Mouse (Mus musculus): Measurements from ENCODE around the gene Bloc1s6. TPM values are rescaled to one million over a fixed set of nuclear protein-coding genes. Genes with fewer than 3 reads are reported as not detected.
A peak's percentile ranks its signal among the peaks of the same experiment; 100 is the strongest.

The Bloc1s6 gene
- total RNA-seq (2021), result 10 to 100 TPM; 22.0 to 30.6 TPM
- long read RNA-seq, experiment 1, transcript Bloc1s6-201 (5 exons, 3,484 nt), result major isoform, 28 of 31 reads
- long read RNA-seq, experiment 1, partial matches to known transcripts, result 0 of 31 reads
- long read RNA-seq, experiment 1, other reads (novel, unspliced or antisense), result 2 of 31 reads
- long read RNA-seq, experiment 2, transcript Bloc1s6-201 (5 exons, 3,484 nt), result major isoform, 79 of 92 reads
- long read RNA-seq, experiment 2, transcript Bloc1s6-206 (5 exons, 2,088 nt), result minor isoform, 5 of 92 reads
- long read RNA-seq, experiment 2, partial matches to known transcripts, result 6 of 92 reads
- long read RNA-seq, experiment 2, other reads (novel, unspliced or antisense), result 2 of 92 reads

DNA sequence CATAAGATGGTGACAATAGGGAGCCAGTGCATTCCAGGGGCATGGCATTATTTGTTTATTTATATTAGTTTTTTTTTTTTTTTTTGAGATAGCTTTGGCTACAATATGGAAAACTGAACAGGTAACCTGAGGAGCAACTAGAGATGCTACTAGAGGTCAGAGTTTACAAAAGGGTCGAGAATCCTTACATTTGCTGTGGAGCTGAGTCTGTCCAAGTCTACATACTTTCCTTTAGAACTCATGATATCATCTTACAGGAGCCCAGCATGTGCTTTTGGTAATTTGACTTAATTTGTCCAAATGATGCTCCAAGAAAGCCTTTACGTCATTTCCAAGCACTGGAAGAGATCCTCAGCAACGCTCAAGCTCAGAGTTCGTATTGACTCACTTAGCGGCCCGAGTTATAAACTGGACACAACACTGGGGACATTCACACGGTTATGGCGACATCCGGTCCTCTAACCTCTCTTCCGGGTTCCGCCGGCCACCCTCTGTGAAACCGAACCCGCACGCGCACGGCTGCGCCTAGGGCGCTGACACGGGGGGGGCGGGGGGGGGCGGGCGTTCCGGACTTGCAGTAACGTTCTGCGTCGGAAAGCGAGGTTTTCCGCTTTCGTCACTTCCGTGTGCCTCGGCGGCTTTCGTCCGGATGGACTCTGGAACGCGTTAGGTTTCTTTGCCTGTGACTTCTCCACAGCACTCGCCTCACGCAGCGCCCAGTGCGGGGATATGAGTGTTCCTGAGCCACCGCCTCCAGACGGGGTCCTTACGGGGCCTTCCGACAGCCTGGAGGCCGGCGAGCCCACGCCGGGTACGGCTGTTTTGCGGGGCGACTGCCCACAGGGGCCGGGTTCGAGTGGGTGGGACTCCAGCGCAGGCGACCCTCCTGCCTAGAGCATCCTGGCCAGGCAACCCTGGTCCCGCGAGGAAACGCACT lies at the start of gene Bloc1s6:
Gene Bloc1s6 (plus strand): TSS at position 610 of the 937 bp plus-strand sequence.
- DNase-seq (ENCODE audit: low spot score in 2 of 2), result peak; percentile 78 to 83

DNA sequence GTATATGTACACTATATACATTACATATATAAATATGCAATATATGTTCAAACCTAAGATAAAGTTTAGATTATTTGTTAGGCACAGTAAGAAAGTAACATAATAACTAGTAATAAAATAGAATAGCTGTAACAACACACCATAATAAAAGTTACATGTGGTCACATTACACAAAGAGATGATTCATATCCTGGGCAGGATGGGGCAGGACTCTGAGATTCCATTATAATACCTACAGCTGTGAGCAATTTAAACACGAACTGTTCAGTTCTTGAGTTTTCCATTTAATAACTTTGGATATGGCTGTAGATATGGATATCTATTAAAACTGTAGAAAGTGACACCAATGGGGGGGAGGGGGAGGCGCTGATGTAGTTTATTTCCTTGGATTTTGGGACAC lies 40.8 kb upstream of the Bloc1s6 start:
- DNase-seq (ENCODE audit: low spot score in 2 of 2), result no peak

DNA sequence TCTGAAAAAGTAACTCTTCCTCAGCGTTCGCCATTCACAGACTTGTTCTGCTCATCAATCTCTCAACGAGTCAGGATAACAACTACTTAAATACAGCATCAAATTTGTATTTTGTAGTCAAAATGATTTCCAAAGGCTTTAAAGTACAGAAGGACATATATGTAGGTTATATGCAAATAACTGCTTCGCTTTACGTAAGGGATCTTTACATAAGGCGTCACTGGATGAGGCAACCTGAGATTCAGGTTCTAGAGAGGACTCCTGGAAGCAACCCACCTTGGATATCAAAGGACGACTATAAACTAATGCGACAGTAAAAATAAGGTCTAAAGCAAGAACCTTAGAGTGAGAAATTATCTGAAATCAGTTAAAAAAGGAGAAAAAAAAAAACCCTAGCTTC lies 37.3 kb upstream of the Bloc1s6 start:
- no peak for DNase-seq (ENCODE audit: low spot score in 2 of 2)

DNA sequence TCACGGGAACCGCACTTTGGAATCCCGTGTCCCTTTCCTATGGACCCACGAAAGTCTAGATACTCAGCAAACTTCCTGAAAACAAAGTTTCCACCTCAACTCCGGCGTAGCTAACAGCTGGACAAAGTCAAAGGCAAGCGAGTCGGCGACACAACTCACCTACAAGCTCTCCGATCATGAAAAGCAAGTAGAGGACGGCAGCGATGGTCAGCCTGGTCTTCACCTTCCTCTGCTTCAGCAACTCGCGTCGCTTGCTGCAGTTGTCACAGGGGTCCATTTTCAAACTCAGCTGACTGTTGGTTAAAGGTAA lies 36.5 kb upstream of the Bloc1s6 start:
- DNase-seq (ENCODE audit: low spot score in 2 of 2), result peak in 1 of 2 experiments; percentile 43

DNA sequence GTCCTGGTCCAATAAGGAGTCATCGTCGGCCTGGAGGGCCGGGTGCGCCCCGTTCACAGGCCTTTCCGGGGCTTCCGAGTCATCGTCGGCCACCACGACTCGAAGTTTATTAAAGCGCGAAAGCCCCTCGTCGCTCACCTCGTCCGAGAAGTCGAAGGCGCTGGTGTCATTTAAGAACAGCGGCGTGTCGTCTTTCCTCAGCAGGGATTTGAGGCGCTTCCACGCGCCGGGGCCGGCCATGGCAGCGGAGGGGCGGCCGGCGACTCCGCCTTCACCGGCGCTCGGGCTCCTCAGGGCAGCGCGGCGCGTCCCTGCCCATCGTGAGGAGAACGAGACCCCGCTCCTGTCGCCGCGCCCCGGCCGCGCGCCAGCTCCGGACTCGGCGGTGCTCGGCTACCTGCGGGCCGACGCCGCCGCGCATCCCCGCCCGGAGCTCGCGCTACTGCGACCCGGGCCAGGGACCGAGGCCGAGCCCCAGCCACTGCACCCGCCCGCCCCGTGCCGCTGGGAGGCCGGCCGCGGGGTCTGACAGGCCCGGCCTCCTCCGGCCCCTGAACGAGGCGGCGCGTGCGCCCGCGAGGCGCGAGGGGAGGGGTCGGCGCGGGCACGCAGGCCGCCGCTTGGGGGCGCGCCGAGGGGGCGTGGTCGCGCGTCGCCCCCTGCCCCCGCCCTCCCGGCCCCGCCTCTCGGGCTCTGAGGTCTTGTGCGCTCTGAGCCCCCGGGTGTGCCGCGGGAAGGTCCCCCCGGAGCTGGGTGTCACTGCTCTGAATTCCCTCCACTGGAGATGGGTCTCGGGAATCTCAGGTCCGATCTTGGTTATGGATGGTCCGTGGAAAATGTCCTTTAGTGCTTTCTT lies 35.9 kb upstream of the Bloc1s6 start, which contains the start of gene Slc30a4:
Gene Slc30a4 (minus strand): TSS at position 483 of the 856 bp plus-strand sequence.
- DNase-seq (ENCODE audit: low spot score in 2 of 2), result peak; percentile 83 to 84

DNA sequence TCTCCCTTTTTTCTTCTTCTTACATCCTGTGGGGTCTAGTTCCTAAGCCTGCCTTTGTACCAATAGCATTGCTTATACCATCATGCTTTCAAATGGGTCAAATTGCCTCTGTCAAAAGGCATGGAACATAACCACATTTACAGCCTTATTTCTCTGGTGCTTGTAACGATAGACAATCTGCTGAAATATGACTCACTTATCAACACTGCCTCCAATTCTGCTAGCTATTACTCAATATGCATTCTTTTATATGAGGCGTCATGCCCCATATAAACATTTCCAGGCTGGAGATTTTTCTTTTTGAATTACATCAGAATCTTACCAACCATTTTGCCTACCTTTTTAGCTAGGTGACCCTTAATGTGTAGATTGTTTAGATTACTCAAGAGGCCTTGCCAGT lies 33.7 kb upstream of the Bloc1s6 start:
- DNase-seq (ENCODE audit: low spot score in 2 of 2), result no peak

DNA sequence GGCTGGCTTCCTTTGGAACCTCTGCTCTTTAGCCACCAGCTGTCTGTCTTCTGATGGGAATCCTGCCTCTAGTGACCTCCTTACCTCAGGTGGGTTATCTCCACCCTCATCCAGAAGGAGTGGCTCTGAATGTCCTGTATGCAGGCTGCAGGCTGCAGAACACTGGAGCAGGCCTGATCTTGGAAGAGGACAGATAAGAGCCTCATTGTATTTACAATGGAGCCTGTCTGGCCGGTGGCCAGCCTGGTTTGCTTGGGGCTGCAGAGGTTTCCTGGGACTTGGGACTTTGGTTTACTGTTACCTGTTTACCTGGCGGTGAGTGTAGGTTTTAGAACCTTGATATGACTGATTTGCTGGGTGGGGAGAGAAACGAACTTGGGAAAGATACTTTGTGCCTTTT lies 30.2 kb upstream of the Bloc1s6 start:
- DNase-seq (ENCODE audit: low spot score in 2 of 2), result no peak

DNA sequence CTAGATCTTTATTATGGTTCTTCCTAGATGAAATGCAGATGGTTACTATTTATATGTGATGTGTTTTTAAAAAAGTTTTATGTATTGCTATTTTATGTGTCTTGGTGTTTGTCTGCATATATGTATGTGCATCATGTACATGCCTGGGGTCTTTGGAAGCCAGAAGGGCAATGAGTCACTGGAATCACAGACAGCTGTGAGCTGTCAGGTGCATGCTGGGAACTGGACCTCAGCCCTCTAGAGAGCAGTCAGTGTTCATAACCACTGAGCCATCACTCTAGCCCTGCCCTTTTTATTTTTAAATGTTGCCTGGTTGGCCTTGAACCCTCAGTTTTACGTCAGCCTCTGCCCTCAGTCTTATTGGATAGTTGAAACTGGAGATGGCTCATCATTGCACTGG lies 29.1 kb upstream of the Bloc1s6 start:
- no peak for DNase-seq (ENCODE audit: low spot score in 2 of 2)

DNA sequence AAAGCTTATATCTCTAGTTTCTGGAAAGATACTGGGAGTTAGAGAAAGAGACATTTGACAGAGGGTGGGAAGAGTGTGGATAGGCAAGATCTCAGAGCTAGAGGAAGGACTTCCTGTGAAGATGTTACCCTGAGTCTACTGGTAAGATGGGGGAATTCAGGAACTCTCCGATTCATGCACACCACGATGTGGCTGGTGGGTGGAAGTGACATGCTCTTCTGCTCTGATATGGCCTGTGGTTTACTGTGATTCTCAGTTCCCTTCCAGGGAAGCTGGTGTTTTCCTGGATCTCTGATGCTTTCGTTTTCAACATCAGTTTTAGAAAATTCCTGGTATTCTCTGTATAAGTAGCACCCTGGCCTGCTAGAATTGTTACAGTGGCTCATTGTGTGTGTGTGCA lies 26.4 kb upstream of the Bloc1s6 start:
- DNase-seq (ENCODE audit: low spot score in 2 of 2), result no peak

DNA sequence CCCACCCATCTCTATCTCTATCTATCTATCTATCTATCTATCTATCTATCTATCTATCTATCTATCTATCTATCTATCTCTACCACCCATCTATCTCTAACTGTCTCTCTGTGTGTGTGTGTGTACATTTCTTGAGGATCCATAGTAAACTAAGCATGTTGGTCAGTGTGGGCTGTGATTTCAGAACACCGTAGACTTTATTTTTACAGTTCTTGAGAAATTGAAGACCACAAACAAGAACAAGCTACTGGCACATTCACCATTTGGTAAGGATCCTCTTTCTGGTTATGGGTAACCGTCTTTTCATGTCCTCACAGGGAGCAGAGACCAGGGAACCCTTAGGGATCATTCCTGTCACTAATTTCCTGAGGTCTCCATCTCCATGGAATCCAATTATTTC lies 25.5 kb upstream of the Bloc1s6 start:
- no peak for DNase-seq (ENCODE audit: low spot score in 2 of 2)

DNA sequence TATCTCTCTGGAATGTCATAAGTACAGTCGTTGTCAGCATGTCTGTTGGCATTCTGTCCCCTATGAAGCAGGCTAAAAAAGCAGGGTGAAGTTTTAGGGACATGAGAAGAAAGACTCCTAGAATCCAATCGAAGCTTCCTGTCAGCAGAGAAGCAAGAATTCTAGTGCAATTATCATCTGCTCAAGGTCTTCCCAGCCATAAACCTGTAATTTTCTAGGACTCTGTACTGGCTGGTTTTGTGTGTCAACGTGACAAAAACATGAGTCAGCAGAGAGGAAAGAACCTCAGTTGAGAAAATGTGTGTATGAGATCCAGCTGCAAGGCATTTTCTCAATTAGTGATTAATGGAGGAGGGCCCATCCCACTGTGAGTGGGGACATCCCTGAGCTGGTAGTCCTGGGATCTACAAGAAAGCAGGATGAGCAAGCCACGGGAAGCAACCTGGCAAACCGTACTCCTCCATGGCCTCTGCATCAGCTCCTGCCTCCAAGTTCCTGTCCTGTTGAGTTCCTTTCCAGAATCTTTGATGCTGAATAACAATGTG lies 23.1 kb upstream of the Bloc1s6 start:
- DNase-seq (ENCODE audit: low spot score in 2 of 2), result no peak

DNA sequence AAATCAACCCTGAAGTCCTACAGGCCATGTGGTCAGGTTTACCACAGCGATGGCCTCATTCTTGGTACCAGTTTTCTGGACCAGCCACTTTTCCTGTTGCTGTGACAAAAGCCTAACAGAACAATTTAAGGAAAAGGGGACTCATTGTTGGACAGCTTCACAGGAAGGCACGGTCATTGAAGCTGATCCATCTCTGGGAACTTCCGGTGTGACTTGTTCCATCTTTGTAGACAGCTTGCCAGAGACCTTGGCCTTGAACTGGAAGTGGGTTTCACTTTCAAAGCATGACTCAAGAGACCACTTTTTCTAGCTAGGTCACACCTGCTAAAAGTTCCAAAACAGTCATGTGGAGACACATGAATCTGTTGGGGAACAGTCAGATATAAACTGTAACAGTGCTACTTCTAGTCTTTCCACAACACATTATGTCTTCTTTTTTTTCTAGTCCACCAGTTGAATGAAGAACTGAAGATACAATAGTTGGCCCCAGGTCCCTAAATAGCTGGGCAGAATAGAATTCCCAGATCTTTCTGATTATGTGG lies 21.9 kb upstream of the Bloc1s6 start:
- no peak for DNase-seq (ENCODE audit: low spot score in 2 of 2)

DNA sequence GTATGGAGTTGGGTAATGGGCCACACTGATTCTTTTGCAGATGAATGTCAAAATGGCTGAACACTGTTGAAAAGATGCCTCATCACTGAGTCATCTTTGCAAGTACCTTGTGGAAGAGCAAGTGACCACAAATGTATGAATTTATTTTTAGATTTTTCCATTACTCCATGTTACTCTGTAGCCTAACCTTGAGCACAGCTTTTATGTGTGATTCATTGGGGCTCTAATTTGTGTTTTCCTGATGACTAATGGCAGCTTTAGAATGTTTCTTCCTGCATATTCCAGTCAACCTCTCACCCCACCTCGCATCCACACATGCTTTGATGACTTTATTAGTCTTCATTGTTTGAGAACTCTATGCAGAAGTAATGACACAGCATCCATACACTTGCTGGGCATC lies 19.1 kb upstream of the Bloc1s6 start:
- no peak for DNase-seq (ENCODE audit: low spot score in 2 of 2)

DNA sequence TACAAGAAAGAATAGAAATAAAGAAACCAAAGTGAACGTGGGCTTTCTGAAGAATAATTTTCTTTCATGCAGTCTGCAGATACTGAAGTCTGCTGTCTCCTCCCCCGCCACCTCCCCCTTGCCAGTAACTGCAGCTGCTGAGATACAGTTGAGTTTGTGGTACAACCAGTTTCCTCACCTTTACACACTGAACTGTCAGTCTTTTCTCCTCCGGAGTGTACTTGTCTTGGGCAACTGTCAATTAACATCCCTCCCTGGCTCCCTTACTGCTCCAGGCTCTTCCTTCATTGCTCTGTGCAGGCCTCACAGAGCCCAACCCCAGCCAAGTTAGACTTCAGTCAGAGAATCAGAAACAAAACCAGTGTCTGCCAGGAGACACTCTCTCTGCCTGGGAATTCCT lies 17.7 kb upstream of the Bloc1s6 start:
- DNase-seq (ENCODE audit: low spot score in 2 of 2), result no peak

DNA sequence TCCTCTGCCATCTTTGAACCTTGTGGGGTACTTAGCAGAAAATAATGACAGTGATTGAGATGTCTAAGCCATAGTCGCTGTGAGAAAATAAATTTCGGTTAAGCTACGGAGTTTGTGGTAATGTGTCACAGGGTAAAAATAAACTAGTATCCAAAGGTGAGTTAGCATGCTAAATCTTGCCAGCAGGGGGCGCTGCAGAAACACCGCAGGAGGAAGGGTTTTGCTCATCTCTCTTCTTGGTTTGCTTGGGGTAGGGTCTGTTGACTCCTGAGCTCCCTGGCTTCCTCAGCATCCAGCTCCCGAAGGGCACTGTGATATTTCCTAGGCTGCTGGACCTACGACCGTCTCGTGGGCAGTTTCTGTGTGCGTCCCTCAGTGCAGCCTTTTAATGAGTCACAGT lies 12.7 kb upstream of the Bloc1s6 start:
- peak; percentile 53 to 58 for DNase-seq (ENCODE audit: low spot score in 2 of 2)

DNA sequence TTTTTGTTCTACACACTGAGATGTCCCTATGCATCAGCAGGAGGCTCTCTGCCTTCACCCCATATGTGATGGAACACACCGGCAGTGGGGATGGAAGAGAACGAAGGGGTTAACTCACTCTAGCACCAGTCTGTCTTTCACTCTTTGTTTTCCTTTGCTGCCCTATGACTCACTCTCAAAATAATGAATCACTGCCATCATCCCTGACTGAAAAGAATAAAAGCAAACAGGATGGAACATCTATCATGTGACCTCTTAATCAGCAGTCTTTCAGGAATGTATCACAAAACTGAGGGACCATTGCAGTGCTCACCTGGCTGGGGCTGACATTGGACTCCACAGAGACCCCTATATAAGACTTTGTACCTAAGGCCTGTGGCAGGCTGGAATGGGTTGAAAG lies 6.8 kb upstream of the Bloc1s6 start:
- no peak for DNase-seq (ENCODE audit: low spot score in 2 of 2)

DNA sequence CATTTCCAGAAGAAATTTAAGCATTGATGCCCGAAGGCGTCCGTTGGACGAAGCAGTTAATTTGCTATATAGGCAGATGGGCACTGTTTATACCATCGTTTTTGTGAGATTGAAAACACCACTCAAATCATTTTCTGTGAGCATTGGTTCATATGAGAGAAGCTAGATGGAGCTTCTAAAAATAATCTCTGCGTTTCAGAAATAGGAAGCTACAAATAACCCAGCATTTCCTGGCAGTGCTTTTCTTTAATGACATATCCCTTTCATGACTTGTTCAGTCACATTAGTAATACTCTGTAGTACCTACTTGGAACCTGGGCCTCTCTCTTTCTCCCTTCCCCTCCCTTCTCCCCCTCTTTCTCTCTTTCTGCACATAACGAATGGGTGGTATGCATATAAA lies 720 bp downstream of the Bloc1s6 start:
- DNase-seq (ENCODE audit: low spot score in 2 of 2), result no peak

DNA sequence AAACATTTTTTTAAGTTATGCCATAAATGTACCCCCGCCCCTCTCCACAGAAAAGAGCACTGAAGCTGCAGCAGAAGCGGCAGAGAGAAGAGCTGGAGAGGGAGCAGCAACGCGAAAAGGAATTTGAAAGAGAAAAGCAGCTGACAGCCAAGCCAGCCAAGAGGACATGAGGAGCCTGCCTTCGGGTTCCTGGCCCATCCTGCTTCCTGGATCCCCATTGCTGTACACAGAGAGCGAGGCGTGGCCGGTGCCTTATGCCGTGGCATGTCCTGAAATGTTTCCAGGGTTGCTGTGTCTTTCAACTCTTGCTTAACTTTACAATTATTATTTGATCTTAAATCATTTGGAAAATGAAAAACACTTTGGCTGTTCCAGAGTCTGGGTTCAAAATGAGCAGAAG lies 8.2 kb downstream of the Bloc1s6 start:
- DNase-seq (ENCODE audit: low spot score in 2 of 2), result no peak

DNA sequence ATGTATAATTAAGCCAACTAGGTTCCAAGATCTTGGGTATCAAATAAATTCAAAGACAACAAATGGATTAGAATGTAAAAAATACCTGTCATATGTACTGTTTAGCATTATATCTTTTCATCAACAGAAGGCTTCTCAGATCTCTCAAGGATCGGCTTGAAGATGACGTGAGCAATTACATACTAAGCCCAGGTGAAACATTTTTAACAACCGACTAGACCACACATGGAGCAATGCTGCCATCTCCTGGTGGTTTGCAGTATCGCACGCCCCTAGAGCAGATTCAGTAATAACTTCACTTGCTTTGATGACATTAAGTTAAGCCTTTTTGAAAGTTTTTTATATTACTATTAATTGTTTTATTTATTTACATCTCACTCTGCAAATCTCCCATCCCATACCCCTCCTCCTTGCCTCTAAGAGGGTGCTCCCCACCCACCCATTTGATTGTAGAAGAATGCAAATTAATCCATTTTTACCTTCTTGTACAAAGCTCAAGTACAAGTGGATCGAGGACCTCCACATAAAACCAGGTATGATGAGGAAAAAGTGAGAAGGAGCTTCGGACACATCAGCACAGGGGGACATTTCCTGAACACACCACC lies 15.5 kb downstream of the Bloc1s6 start:
- peak; percentile 56 to 65 for DNase-seq (ENCODE audit: low spot score in 2 of 2)

DNA sequence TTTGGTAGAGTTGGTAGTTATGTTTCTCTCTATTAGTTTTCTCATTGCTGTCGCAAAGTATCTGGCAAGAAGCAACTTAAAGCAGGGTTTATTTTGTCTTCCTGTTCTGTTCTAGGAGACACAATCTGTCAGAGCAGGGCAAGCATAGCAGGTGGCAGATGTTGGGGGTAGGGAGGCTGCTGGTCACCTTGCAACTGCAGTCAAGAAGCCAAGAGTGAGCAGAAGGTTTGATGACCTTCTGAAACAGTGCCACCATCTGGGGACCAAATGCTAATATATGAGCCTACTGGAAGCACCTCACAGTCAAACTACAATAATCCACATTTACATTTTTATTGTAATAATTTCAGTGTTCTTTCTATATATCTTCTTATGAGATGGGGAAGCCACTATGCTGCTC lies 21.5 kb downstream of the Bloc1s6 start:
- no peak for DNase-seq (ENCODE audit: low spot score in 2 of 2)
